Mouse (Mus musculus) lung, embryonic 15.5 days (tissue): Measurements from ENCODE around the gene Soat2. TPM values are rescaled to one million over a fixed set of nuclear protein-coding genes. Genes with fewer than 3 reads are reported as not detected.

Source experiments
- ATAC-seq: fragments of 200-750 bp; cut with Nextera tagmentation; 2 replicates; pipeline ENCODE4 v1.8.0; 2017; ENCODE audit warnings: moderate number of reproducible peaks, borderline replicate concordance; ENCODE audit not compliant: low FRiP score, low TSS enrichment; ENCODE audit errors: extremely low read depth
- H3K27ac ChIP-seq: fragments of 300-500 bp; sonication (generic); 2 replicates; pipeline ENCODE4 v1.5.1; 2015; ENCODE audit warnings: moderate library complexity, mild to moderate bottlenecking, inconsistent platforms
- H3K27me3 ChIP-seq: fragments of 300-500 bp; sonication (generic); 2 replicates; pipeline ENCODE4 v1.6.1; 2015; ENCODE audit warnings: inconsistent platforms
- H3K36me3 ChIP-seq: fragments of 300-500 bp; sonication (generic); 2 replicates; pipeline ENCODE4 v1.6.1; 2015; ENCODE audit warnings: inconsistent platforms
- H3K4me1 ChIP-seq: fragments of 300-500 bp; sonication (generic); 2 replicates; pipeline ENCODE4 v1.6.1; 2015; ENCODE audit warnings: inconsistent platforms
- H3K4me2 ChIP-seq: fragments of 300-500 bp; sonication (generic); 2 replicates; pipeline ENCODE4 v1.6.1; 2015; ENCODE audit warnings: inconsistent platforms, mild to moderate bottlenecking, moderate library complexity
- H3K4me3 ChIP-seq: fragments of 300-500 bp; sonication (generic); 2 replicates; pipeline ENCODE4 v1.5.1; 2015; ENCODE audit warnings: mild to moderate bottlenecking, inconsistent platforms
- H3K9ac ChIP-seq: fragments of 300-500 bp; sonication (generic); 2 replicates; pipeline ENCODE4 v1.6.1; 2015; ENCODE audit warnings: inconsistent platforms
- H3K9me3 ChIP-seq: fragments of 300-500 bp; sonication (generic); 2 replicates; pipeline ENCODE4 v1.6.1; 2016; ENCODE audit warnings: inconsistent platforms
- WGBS: fragments of 180-500 bp; shearing (Covaris S2); methylation state at CpG from one replicate; pipeline ENCODE4 v1.1.7; 2015; 5-methylcytosine and 5-hydroxymethylcytosine counted together
- polyA plus RNA-seq: library from polyadenylated mRNA; unstranded; fragments of >200 nt; fragmentation: Nextera tagmentation; extraction: Ambion mirVana; gene quantifications from 2 replicates; pipeline ENCODE4 v1.2.1, GENCODE M21; 2015

Soat2 gene
- polyA plus RNA-seq, 1 experiment from 2014 or later: 0.34 TPM

- peak; percentile 28; the same call in 1 of the 2 replicates for ATAC-seq
- Histone ChIP-seq H3K4me2 (no peak overlapping the region), H3K27ac (peak overlapping the region; percentile 32), H3K4me3 (no peak overlapping the region), H3K36me3 (peaks cover 71% of the 10 kb centered on the region), H3K9me3 (no peaks in the 10 kb centered on the region), H3K4me1 (peaks cover 29% of the 10 kb centered on the region), H3K27me3 (no peaks in the 10 kb centered on the region), H3K9ac (no peak overlapping the region)
- WGBS: 62% methylated on average over 11 of the region's 11 CpGs
These were observed 33.4 kb upstream of the Soat2 start for GRCm38 (mm10) chr15:102116753-102117415.

DNA sequence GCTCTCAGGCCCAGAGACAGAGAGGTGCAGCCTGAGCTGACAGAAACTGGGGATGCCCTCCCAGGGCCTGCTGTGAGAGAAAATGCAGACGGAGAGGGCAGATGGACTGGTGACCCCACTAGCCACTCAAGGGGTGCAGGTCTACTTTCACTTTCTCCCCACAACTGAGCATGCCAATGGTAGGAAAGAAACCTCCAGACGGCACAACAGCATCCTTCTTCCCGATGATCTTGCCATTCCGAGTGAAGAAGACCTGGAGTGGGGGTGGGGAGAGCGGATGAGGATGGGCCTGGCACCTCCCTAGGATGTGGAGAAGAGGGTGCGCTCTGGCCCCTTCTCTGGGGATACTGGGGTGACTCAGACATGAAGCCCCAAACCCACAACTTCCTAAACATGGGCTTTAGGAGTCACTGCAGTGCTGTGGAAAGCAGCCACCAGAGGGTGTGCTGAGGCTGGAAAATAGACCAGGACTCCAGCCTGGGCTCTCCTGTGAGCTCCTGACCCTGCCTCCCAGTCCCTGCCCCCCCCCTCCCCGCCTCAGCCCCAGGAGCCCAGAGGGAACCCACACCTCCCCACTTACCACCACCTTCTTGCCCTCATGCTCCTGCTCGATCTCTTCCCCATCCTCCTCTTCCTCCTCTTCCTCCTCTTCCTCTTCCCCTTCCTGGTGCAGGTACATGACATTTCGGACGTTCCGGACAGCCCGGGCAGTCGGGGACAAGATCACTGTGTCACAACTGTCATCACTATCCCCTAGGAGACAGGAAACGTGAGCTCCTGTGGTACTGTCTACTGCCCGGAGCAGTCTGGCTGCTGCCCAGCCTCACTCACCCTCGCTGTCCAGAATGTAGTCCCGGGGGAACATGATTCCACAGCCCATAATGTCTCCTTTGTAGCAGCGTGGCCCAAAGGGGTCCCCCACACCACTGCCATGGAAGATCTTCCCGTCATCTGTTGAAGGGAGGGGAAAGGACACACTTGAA is 32.6 kb upstream of the Soat2 start:
- WGBS: 64% methylated on average over 19 of the region's 19 CpGs
- H3K36me3 ChIP-seq: peaks cover 68% of the 10 kb centered on the region

GRCm38 (mm10) chr15:102118591-102118990 is 31.7 kb upstream of the Soat2 start:
- Histone ChIP-seq H3K9me3 (no peaks in the 10 kb centered on the region), H3K27me3 (no peaks in the 10 kb centered on the region), H3K9ac (no peak overlapping the region), H3K36me3 (peaks cover 61% of the 10 kb centered on the region), H3K4me1 (peaks cover 29% of the 10 kb centered on the region), H3K4me3 (no peak overlapping the region), H3K27ac (no peak overlapping the region), H3K4me2 (no peak overlapping the region)
- ATAC-seq: no peak
- 86% methylated on average over 4 of the region's 4 CpGs for WGBS

More for the DNA sequence above, 32.6 kb upstream of the Soat2 start:
- no peak overlapping the region for H3K9ac ChIP-seq
- no peaks in the 10 kb centered on the region for H3K9me3 ChIP-seq
- no peaks in the 10 kb centered on the region for H3K27me3 ChIP-seq
- H3K27ac ChIP-seq: peak overlapping the region; percentile 32
- no peak overlapping the region for H3K4me2 ChIP-seq
- peaks cover 29% of the 10 kb centered on the region for H3K4me1 ChIP-seq
- no peak overlapping the region for H3K4me3 ChIP-seq
- peak; percentile 31; the same call in 1 of the 2 replicates for ATAC-seq

GRCm38 (mm10) chr15:102119121-102119830 is 31.1 kb upstream of the Soat2 start:
- WGBS: 70% methylated on average over 8 of the region's 8 CpGs

DNA sequence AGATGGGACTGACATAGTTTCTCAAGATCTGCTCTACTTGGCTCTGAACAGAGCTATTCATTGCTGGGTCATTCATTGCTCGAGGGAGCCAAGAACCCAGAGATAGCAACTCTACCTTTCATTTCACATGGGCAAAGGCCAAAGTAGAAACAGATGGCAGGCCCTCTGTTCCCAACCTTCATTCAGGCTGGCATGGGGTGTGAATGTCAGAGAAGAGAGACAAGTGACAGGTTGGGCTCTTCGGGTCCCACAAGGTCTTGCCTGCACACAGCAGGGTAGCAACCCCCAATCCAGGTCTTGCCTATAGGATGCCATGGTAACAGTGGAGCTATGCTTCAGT is 30.5 kb upstream of the Soat2 start:
- 74% methylated on average over 2 of the region's 2 CpGs for WGBS
- Histone ChIP-seq H3K4me3 (no peak overlapping the region), H3K9me3 (no peaks in the 10 kb centered on the region), H3K9ac (no peak overlapping the region), H3K36me3 (peaks cover 50% of the 10 kb centered on the region), H3K4me2 (no peak overlapping the region), H3K4me1 (peaks cover 29% of the 10 kb centered on the region), H3K27me3 (no peaks in the 10 kb centered on the region), H3K27ac (no peak overlapping the region)
- ATAC-seq: no peak

More at GRCm38 (mm10) chr15:102119121-102119830, 31.1 kb upstream of the Soat2 start:
- Histone ChIP-seq H3K9me3 (no peaks in the 10 kb centered on the region), H3K9ac (no peak overlapping the region), H3K4me3 (no peak overlapping the region), H3K4me2 (no peak overlapping the region), H3K27me3 (no peaks in the 10 kb centered on the region), H3K4me1 (peaks cover 29% of the 10 kb centered on the region), H3K36me3 (peaks cover 55% of the 10 kb centered on the region), H3K27ac (no peak overlapping the region)
- ATAC-seq: no peak

GRCm38 (mm10) chr15:102120530-102120929 is 29.8 kb upstream of the Soat2 start:
- Histone ChIP-seq H3K9me3 (no peaks in the 10 kb centered on the region), H3K27me3 (no peaks in the 10 kb centered on the region), H3K27ac (no peak overlapping the region), H3K9ac (no peak overlapping the region), H3K4me1 (peaks cover 27% of the 10 kb centered on the region), H3K36me3 (peaks cover 48% of the 10 kb centered on the region), H3K4me2 (no peak overlapping the region), H3K4me3 (no peak overlapping the region)
- 83% methylated on average over 5 of the region's 5 CpGs for WGBS
- ATAC-seq: no peak

DNA sequence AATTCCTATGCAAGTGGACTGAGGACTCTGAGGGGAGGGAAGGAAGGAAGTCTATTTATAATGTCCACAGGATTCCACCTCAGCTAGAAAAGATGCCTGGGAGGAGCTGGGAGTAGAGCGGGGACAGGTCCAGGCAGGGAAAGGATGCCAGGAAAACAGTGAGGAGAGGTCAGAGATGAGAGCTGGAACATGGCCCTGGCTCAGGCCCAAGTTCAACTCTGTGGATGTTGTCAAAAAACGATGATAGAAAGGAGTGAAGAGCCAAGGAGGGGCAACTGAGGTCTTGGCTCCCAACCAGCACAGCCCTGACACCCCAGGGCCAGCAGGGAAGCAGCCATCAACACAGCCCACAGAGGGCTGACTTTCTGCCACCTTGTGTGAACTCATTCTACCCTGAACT is 24.0 kb upstream of the Soat2 start:
- ATAC-seq: 0 out of 2 replicates have a peak, but pooled peaks have one; percentile 39
- WGBS: 31% methylated on average over 2 of the region's 2 CpGs

DNA sequence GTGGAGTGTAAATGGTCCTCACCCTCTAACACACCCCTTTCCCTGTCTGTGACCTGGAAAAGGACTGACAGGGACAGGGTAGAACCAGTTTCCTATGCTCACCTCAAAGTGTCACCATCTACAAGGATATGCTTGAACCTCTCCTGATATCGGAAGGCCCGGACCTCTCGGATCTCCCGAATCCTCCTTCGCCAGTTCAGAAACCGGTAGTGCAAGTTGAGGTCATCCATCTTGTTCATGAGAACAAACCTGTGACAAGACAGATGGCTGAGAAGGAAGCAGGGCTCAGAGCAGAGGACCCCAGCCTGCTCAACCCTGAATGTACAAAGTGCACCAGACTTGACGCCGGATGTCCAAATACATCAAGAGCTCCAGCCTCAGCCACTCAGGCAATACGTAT is 17.0 kb upstream of the Soat2 start:
- 67% methylated on average over 9 of the region's 9 CpGs for WGBS
- Histone ChIP-seq H3K9ac (no peak overlapping the region), H3K27me3 (no peaks in the 10 kb centered on the region), H3K36me3 (peaks cover 41% of the 10 kb centered on the region), H3K4me1 (peaks cover 19% of the 10 kb centered on the region), H3K4me3 (no peak overlapping the region), H3K27ac (no peak overlapping the region), H3K4me2 (no peak overlapping the region), H3K9me3 (no peaks in the 10 kb centered on the region)
- ATAC-seq: no peak

More for the DNA sequence above, 24.0 kb upstream of the Soat2 start:
- no peaks in the 10 kb centered on the region; the same call in 1 of the 2 replicates for H3K4me1 ChIP-seq
- no peaks in the 10 kb centered on the region for H3K9me3 ChIP-seq
- peaks cover 45% of the 10 kb centered on the region for H3K36me3 ChIP-seq
- no peaks in the 10 kb centered on the region for H3K27me3 ChIP-seq
- no peak overlapping the region for H3K4me3 ChIP-seq
- 0 out of 2 replicates have a peak overlapping the region, but pooled peaks have one; percentile 2 for H3K27ac ChIP-seq
- no peak overlapping the region for H3K4me2 ChIP-seq
- H3K9ac ChIP-seq: no peak overlapping the region

DNA sequence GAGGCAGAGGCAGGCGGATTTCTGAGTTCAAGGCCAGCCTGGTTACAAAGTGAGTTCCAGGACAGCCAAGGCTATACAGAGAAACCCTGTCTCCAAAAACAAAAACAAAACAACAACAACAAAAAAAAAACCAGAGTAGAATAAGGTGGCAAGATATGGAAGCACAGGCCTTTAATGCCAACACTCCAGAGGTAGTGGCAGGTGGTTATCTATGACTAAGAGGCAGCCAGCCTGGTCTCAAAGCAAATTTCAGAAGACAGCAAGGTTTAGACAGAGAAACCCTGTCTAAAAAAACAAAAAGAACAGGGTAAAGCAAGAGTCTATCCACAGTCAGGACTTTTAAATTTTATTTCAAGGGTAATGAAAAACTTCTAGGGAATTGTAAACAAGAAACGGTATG is 15.6 kb upstream of the Soat2 start:
- H3K4me1 ChIP-seq: peaks cover 19% of the 10 kb centered on the region
- no peak overlapping the region for H3K9ac ChIP-seq

DNA sequence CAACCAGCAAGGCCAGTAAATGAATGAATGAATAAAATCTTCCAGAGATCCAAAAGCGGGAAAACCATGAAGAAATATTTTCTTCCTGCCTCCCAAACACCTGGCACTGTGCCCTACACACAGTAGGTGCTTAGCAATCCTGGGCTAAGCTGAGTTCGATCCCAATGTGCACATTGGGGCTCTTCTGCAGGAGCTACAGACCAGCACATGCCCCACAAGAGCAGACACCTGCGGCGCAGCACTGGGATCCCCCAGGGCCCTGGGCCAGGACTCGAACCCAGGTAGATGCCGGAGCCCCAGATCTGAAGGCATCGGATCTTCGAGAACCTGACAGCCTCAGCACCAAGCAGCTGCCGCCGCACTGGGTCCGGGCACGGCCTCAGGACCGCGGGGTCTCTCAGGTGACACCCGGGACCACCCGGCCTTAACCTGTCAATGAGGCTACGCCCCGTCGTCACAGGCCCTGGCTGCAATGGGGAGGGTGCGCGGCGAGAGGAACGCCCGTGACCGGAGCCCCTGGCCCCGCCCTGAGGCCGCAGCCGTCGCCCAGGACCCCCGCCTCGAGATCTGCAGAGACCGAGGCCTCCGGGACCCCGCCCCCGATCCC is 14.7 kb upstream of the Soat2 start:
- Histone ChIP-seq H3K27me3 (no peaks in the 10 kb centered on the region), H3K4me3 (peak overlapping the region; percentile 93), H3K4me1 (peaks cover 19% of the 10 kb centered on the region), H3K9me3 (no peaks in the 10 kb centered on the region), H3K9ac (peak overlapping the region; percentile 75), H3K4me2 (peak overlapping the region; percentile 85), H3K27ac (peak overlapping the region; percentile 75), H3K36me3 (peaks cover 19% of the 10 kb centered on the region)
- no peak for ATAC-seq
- 2% methylated on average over 27 of the region's 35 CpGs for WGBS

More for the DNA sequence above, 15.6 kb upstream of the Soat2 start:
- peaks cover 29% of the 10 kb centered on the region for H3K36me3 ChIP-seq
- ATAC-seq: no peak
- H3K27ac ChIP-seq: no peak overlapping the region
- no peaks in the 10 kb centered on the region for H3K27me3 ChIP-seq
- WGBS: 66% methylated on average over 2 of the region's 2 CpGs
- peak overlapping the region; percentile 85 for H3K4me2 ChIP-seq
- H3K9me3 ChIP-seq: no peaks in the 10 kb centered on the region
- H3K4me3 ChIP-seq: no peak overlapping the region

- ATAC-seq: peak; percentile 99
- Histone ChIP-seq H3K27ac (peak within 1 kb of the TSS; percentile 77), H3K4me1 (peaks cover 19% of the 10 kb centered on the region), H3K27me3 (no peaks in the 10 kb centered on the region), H3K4me3 (peak within 1 kb of the TSS; percentile 93), H3K9me3 (no peaks in the 10 kb centered on the region), H3K9ac (peak within 1 kb of the TSS; percentile 75), H3K36me3 (peaks cover 13% of the 10 kb centered on the region), H3K4me2 (peak within 1 kb of the TSS; percentile 85)
- under 1% methylated on average over 48 of the region's 50 CpGs for WGBS
These were observed 14.1 kb upstream of the Soat2 start, which contains the start of gene Spryd3 for GRCm38 (mm10) chr15:102136129-102136758. TSS of gene Spryd3 (minus strand) at chr15:102136234.
